Mouse (Mus musculus) embryonic facial prominence, embryonic 10.5 days (tissue): ENCODE measurements at regions not wholly inside any gene's neighbourhood (a gene's known extent, or its start where the extent isn't known, plus 50 kb on each side); places are given as distances from the start of the nearest gene placed in this dataset. TPM values are rescaled to one million over a fixed set of nuclear protein-coding genes. Genes with fewer than 3 reads are reported as not detected.

Source experiments
- microRNA-seq: library from miRNA; unstranded; fragments of <30 nt; microRNA quantifications from one replicate; pipeline ENCODE4, GENCODE M21; 2017

Small RNA genes lying in the stretch of these regions (microRNA-seq; reads per million reads assigned to microRNA genes)
- not detected for gene Gm23177
